Mouse (Mus musculus): ENCODE data around the gene Lfng.

DNA sequence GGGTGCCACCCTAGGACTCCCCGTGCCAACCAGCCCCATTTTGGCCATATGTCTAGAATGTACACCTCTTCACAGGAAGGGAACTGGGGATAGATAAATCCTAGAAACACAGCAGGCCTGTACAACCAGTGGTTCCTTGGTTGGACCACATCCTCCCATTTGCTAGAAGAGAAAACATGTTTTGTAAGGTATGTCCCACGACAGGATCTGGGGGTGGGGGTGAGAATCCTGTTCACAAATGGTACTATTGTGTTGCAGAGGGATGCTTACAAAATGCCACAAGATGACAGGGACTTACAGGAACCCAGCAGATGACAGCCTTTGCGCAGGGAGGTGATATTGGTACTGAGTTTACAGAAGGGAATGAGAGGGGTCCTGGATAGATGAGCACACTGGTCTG is 30.9 kb downstream of the Lfng start:
- TF ChIP-seq CTCF (IDR thresholded peaks at IDR 0.05; ENCODE audit: low read depth) (no peak), EP300 (optimal IDR thresholded peaks at IDR 0.05) (no peak)
